Mouse (Mus musculus): ENCODE data around the gene Tmem30a. TPM values are rescaled to one million over a fixed set of nuclear protein-coding genes. Genes with fewer than 3 reads are reported as not detected.

The Tmem30a gene
- 100 to 1,000 TPM in 1 of 2 experiments, 10 to 100 TPM in 1; 87.7 to 123 TPM for polyA plus RNA-seq (2017; shearing (Covaris generic))

GRCm38 (mm10) chr9:79792841-79793835, at the start of gene Tmem30a:
Gene Tmem30a (minus strand): TSS chr9:79793507.

GRCm38 (mm10) chr9:79759385-79760005, 33.8 kb downstream of the Tmem30a start, which contains the start of gene Cox7a2:
Gene Cox7a2 (minus strand): TSS chr9:79759878.

Other genes starting within 250 kb of the Tmem30a start
- under 1 TPM in 1 of 2 experiments, not detected in 1; 0.39 TPM for gene Col12a1, start 74.7 kb downstream of the Tmem30a start, polyA plus RNA-seq (2017; shearing (Covaris generic))
- gene Cox7a2, start 33.6 kb downstream of the Tmem30a start, polyA plus RNA-seq (2017; shearing (Covaris generic)) = 100 to 1,000 TPM; 348 to 383 TPM
- under 1 TPM; 0.86 to 0.93 TPM for gene Filip1, start 219.3 kb upstream of the Tmem30a start, polyA plus RNA-seq (2017; shearing (Covaris generic))

Data from activated CD4-positive, CD25-positive, alpha-beta regulatory T cell (primary cell).